Mouse (Mus musculus) forebrain, postnatal 0 days (tissue): ENCODE measurements around the gene Rnf220. TPM values are rescaled to one million over a fixed set of nuclear protein-coding genes. Genes with fewer than 3 reads are reported as not detected.

ENCODE experiments used
- ATAC-seq: fragments of 200-750 bp; cut with Nextera tagmentation; 2 replicates; pipeline ENCODE4 v1.8.0; 2017; ENCODE audit warnings: mild to moderate bottlenecking, moderate library complexity
- DNase-seq: peaks from one replicate; pipeline ENCODE4 v3.0.0-alpha.2; 2015
- H3K27ac ChIP-seq: fragments of 300-500 bp; sonication (generic); 2 replicates; pipeline ENCODE4 v1.5.1; 2014; ENCODE audit warnings: low read depth, mild to moderate bottlenecking, antibody characterized with exemption, low read length, moderate library complexity, mixed read lengths
- H3K27me3 ChIP-seq: fragments of 300-500 bp; sonication (generic); 2 replicates; pipeline ENCODE4 v1.6.1; 2014; ENCODE audit warnings: mild to moderate bottlenecking, low read length, mixed read lengths; ENCODE audit not compliant: insufficient read depth
- H3K36me3 ChIP-seq: fragments of 300-500 bp; sonication (generic); 2 replicates; pipeline ENCODE4 v1.6.1; 2014; ENCODE audit warnings: mild to moderate bottlenecking, moderate library complexity; ENCODE audit not compliant: insufficient read depth
- H3K4me1 ChIP-seq: fragments of 300-500 bp; sonication (generic); 2 replicates; pipeline ENCODE4 v1.6.1; 2014; ENCODE audit warnings: antibody characterized with exemption; ENCODE audit not compliant: insufficient read depth
- H3K4me2 ChIP-seq: fragments of 300-500 bp; sonication (generic); 2 replicates; pipeline ENCODE4 v1.6.1; 2014; ENCODE audit warnings: low read depth, mild to moderate bottlenecking, moderate library complexity
- H3K4me3 ChIP-seq: fragments of 300-500 bp; sonication (generic); 2 replicates; pipeline ENCODE4 v1.5.1; 2014; ENCODE audit warnings: low read depth, low read length, mixed read lengths
- H3K9ac ChIP-seq: fragments of 300-500 bp; sonication (generic); 2 replicates; pipeline ENCODE4 v1.6.1; 2014; ENCODE audit warnings: mild to moderate bottlenecking
- H3K9me3 ChIP-seq: fragments of 300-500 bp; sonication (generic); 2 replicates; pipeline ENCODE4 v1.6.1; 2016; ENCODE audit warnings: low read length
- CTCF ChIP-seq: sonication (generic); IDR thresholded peaks from 2 replicates; pipeline ENCODE4 v1.5.1; 2016; ENCODE audit warnings: antibody characterized with exemption, control low read depth, low read depth
- WGBS: fragments of 180-500 bp; shearing (Covaris S2); extraction: QIAGEN DNeasy Blood & Tissue Kit; methylation state at CpG from one replicate; pipeline ENCODE4 v1.1.7; 2014; 5-methylcytosine and 5-hydroxymethylcytosine counted together
- polyA plus RNA-seq: library from polyadenylated mRNA; unstranded; fragments of >200 nt; fragmentation: Nextera tagmentation; extraction: Ambion mirVana; gene quantifications from 2 replicates; pipeline ENCODE4 v1.2.1, GENCODE M21; 2015
- total RNA-seq: library from RNA; depleted of rRNA; stranded (reverse); fragments of >200 nt; gene quantifications from 2 replicates; pipeline ENCODE4 v1.2.3, GENCODE M21; 2014

Rnf220 gene
- total and polyA plus RNA-seq, 2 experiments from 2014 or later: 140 to 185 TPM

DNA sequence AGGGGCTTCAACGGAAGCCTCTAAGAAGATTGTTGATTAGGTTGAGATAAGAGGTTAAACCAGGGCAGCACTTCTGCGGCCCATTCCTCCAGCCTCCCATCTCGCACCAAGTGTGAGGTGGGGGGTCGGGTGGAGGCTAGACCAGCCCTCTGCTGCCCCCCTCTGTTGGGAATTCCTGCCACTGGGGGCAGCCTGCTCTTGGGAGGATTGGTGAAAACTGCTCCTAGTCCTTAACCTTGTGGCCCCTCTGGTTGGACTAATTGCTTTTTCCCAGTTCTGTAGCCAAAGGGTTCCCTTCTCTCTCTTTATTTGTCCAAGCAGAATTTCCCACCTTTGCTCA lies 183.8 kb downstream of the Rnf220 start:
- WGBS: 10% methylated on average over 4 of the region's 4 CpGs
- DNase-seq: no peak
- H3K4me2 ChIP-seq: no peak overlapping the region

GRCm38 (mm10) chr4:117312416-117313084 lies 184.3 kb downstream of the Rnf220 start:
- ATAC-seq: no peak
- WGBS: 12% methylated on average over 26 of the region's 26 CpGs

More for the DNA sequence above, 183.8 kb downstream of the Rnf220 start:
- H3K4me3 ChIP-seq: no peak overlapping the region
- peaks cover 13% of the 10 kb centered on the region; the same call in 1 of the 2 replicates for H3K27me3 ChIP-seq
- no peak overlapping the region for H3K27ac ChIP-seq
- H3K36me3 ChIP-seq: no peaks in the 10 kb centered on the region
- H3K4me1 ChIP-seq: no peaks in the 10 kb centered on the region
- no peaks in the 10 kb centered on the region for H3K9me3 ChIP-seq
- peak; percentile 55 for TF ChIP-seq CTCF
- no peak for ATAC-seq
- no peak overlapping the region for H3K9ac ChIP-seq

GRCm38 (mm10) chr4:117311891-117312290 lies 185.0 kb downstream of the Rnf220 start:
- H3K36me3 ChIP-seq: no peaks in the 10 kb centered on the region
- H3K4me2 ChIP-seq: no peak overlapping the region
- no peaks in the 10 kb centered on the region for H3K4me1 ChIP-seq
- no peak overlapping the region for H3K9ac ChIP-seq
- peaks cover 13% of the 10 kb centered on the region; the same call in 1 of the 2 replicates for H3K27me3 ChIP-seq
- no peak overlapping the region for H3K4me3 ChIP-seq
- H3K27ac ChIP-seq: no peak overlapping the region
- WGBS: 42% methylated on average over 5 of the region's 5 CpGs
- TF ChIP-seq CTCF: no peak
- no peak for ATAC-seq
- DNase-seq: no peak
- H3K9me3 ChIP-seq: no peaks in the 10 kb centered on the region

More at GRCm38 (mm10) chr4:117312416-117313084, 184.3 kb downstream of the Rnf220 start:
- no peak for DNase-seq
- H3K9ac ChIP-seq: no peak overlapping the region
- no peak overlapping the region for H3K4me2 ChIP-seq
- peaks cover 13% of the 10 kb centered on the region; the same call in 1 of the 2 replicates for H3K27me3 ChIP-seq
- no peak overlapping the region for H3K4me3 ChIP-seq
- TF ChIP-seq CTCF: no peak
- H3K27ac ChIP-seq: no peak overlapping the region
- H3K9me3 ChIP-seq: no peaks in the 10 kb centered on the region
- H3K36me3 ChIP-seq: no peaks in the 10 kb centered on the region
- H3K4me1 ChIP-seq: no peaks in the 10 kb centered on the region

- TF ChIP-seq CTCF: 0 out of 2 replicates have a peak, but pooled peaks have one; percentile 14
- Histone ChIP-seq H3K9ac (no peak overlapping the region), H3K4me2 (no peak overlapping the region), H3K27ac (no peak overlapping the region), H3K9me3 (no peaks in the 10 kb centered on the region), H3K4me3 (no peak overlapping the region), H3K4me1 (no peaks in the 10 kb centered on the region), H3K27me3 (peaks cover 27% of the 10 kb centered on the region), H3K36me3 (no peaks in the 10 kb centered on the region)
- 79% methylated on average over 1 of the region's 1 CpGs for WGBS
- ATAC-seq (no peak), DNase-seq (no peak)
These were observed 187.4 kb downstream of the Rnf220 start for GRCm38 (mm10) chr4:117309427-117309826.

- no peak for ATAC-seq
- H3K27ac ChIP-seq: no peak overlapping the region
- no peak overlapping the region for H3K4me3 ChIP-seq
- TF ChIP-seq CTCF: no peak
- 65% methylated on average over 6 of the region's 6 CpGs for WGBS
- no peaks in the 10 kb centered on the region for H3K9me3 ChIP-seq
- peaks cover 34% of the 10 kb centered on the region for H3K27me3 ChIP-seq
- H3K4me2 ChIP-seq: no peak overlapping the region
- DNase-seq: no peak
- no peaks in the 10 kb centered on the region for H3K36me3 ChIP-seq
- H3K4me1 ChIP-seq: no peaks in the 10 kb centered on the region
- H3K9ac ChIP-seq: no peak overlapping the region
These were observed 189.6 kb downstream of the Rnf220 start for GRCm38 (mm10) chr4:117307270-117307669.

DNA sequence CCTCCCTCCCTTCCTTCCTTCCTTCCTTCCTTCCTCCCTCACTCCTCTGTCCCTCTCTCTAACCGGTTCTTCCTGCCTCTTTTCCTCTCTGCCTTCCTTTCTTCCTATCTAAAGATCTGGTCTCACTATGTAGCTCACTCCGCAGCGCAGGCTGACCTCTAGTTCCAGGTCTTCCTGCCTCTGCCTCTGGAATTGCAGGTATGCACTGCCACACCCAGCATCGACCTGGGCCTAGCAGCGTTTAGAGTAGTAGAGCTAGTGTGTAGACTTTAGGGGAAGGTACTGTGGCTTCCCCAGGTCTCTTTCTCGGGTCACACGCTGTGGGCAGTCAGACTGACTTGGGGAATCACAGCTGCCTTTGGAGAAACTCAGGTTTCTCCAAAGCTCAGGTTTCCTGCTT lies 191.4 kb downstream of the Rnf220 start:
- H3K36me3 ChIP-seq: no peaks in the 10 kb centered on the region
- H3K9ac ChIP-seq: no peak overlapping the region
- H3K27me3 ChIP-seq: peaks cover 38% of the 10 kb centered on the region
- TF ChIP-seq CTCF: no peak
- DNase-seq: no peak
- H3K27ac ChIP-seq: no peak overlapping the region
- no peaks in the 10 kb centered on the region for H3K4me1 ChIP-seq
- no peak overlapping the region for H3K4me2 ChIP-seq
- 71% methylated on average over 7 of the region's 7 CpGs for WGBS
- no peak for ATAC-seq
- H3K9me3 ChIP-seq: no peaks in the 10 kb centered on the region
- no peak overlapping the region for H3K4me3 ChIP-seq

GRCm38 (mm10) chr4:117304239-117305025 lies 192.4 kb downstream of the Rnf220 start:
- H3K27ac ChIP-seq: no peak overlapping the region
- H3K36me3 ChIP-seq: no peaks in the 10 kb centered on the region
- H3K27me3 ChIP-seq: peaks cover 38% of the 10 kb centered on the region
- no peaks in the 10 kb centered on the region for H3K4me1 ChIP-seq
- 4% methylated on average over 54 of the region's 54 CpGs for WGBS
- H3K4me2 ChIP-seq: peak overlapping the region; percentile 68
- H3K9me3 ChIP-seq: no peaks in the 10 kb centered on the region
- ATAC-seq (no peak), DNase-seq (peak; percentile 15)
- peak overlapping the region; percentile 37 for H3K4me3 ChIP-seq
- TF ChIP-seq CTCF: no peak
- H3K9ac ChIP-seq: peak overlapping the region; percentile 48
